Mouse (Mus musculus) adrenal gland, postnatal 4 days (tissue): ENCODE data around the gene Prrt1. TPM values are rescaled to one million over a fixed set of nuclear protein-coding genes. Genes with fewer than 3 reads are reported as not detected.

Source experiments
- DNase-seq, 2 experiments: peaks; one replicate each; pipeline ENCODE4 v3.0.0; 2021 to 2022; ENCODE audit warnings: low spot score in 2 of 2, mixed read lengths in 2 of 2
- total RNA-seq, 2 experiments: library from RNA; stranded (reverse); gene quantifications; 2 replicates each; pipeline ENCODE4 v1.2.3; 2021

Prrt1 gene
- total RNA-seq, 2 experiments from 2014 or later: 10.7 to 11.5 TPM

- no peak for DNase-seq
Observed at GRCm38 (mm10) chr17:34597566-34598095, 31.7 kb upstream of the Prrt1 start, which contains the start of gene Ager. Gene Ager (plus strand): TSS chr17:34597862.

- DNase-seq: no peak
Observed at GRCm38 (mm10) chr17:34599891-34600290, 29.4 kb upstream of the Prrt1 start.

GRCm38 (mm10) chr17:34601796-34602195 lies 27.5 kb upstream of the Prrt1 start:
- DNase-seq: no peak

- peak; percentile 79 to 91 for DNase-seq
Observed at GRCm38 (mm10) chr17:34603375-34604060, 25.8 kb upstream of the Prrt1 start, which contains the start of gene Rnf5. Gene Rnf5 (minus strand): TSS chr17:34603690.

- peak; percentile 94 to 99 for DNase-seq
Observed at GRCm38 (mm10) chr17:34604061-34604508, 25.2 kb upstream of the Prrt1 start, which contains the start of gene Agpat1. Gene Agpat1 (plus strand): TSS chr17:34604262.

GRCm38 (mm10) chr17:34604511-34605237 lies 24.7 kb upstream of the Prrt1 start:
- peak in 1 of 2 experiments; percentile 33 for DNase-seq

GRCm38 (mm10) chr17:34605609-34606008 lies 23.7 kb upstream of the Prrt1 start:
- DNase-seq: peak; percentile 88 to 94

GRCm38 (mm10) chr17:34606186-34607039 lies 22.9 kb upstream of the Prrt1 start:
- no peak for DNase-seq

GRCm38 (mm10) chr17:34607997-34608396 lies 21.3 kb upstream of the Prrt1 start:
- DNase-seq: no peak

- DNase-seq: no peak
Observed at GRCm38 (mm10) chr17:34611050-34611449, 18.3 kb upstream of the Prrt1 start.

- no peak for DNase-seq
Observed at GRCm38 (mm10) chr17:34613054-34613645, 16.2 kb upstream of the Prrt1 start.

GRCm38 (mm10) chr17:34613830-34614229 lies 15.5 kb upstream of the Prrt1 start:
- no peak for DNase-seq

GRCm38 (mm10) chr17:34615871-34616270 lies 13.5 kb upstream of the Prrt1 start, which contains the start of gene Egfl8:
Gene Egfl8 (minus strand): TSS chr17:34615971.
- no peak for DNase-seq

GRCm38 (mm10) chr17:34618999-34619398 lies 10.3 kb upstream of the Prrt1 start:
- DNase-seq: peak in 1 of 2 experiments; percentile 52

- DNase-seq: no peak
Observed at GRCm38 (mm10) chr17:34621006-34621405, 8.3 kb upstream of the Prrt1 start.

- no peak for DNase-seq
Observed at GRCm38 (mm10) chr17:34623161-34623560, 6.2 kb upstream of the Prrt1 start.

- DNase-seq: no peak
Observed at GRCm38 (mm10) chr17:34624981-34625380, 4.4 kb upstream of the Prrt1 start.

GRCm38 (mm10) chr17:34626062-34626772 lies 3.1 kb upstream of the Prrt1 start:
- no peak for DNase-seq

GRCm38 (mm10) chr17:34626773-34627092 lies 2.6 kb upstream of the Prrt1 start:
- DNase-seq: no peak
